Mouse (Mus musculus) cortical plate, adult 2 months (tissue): Measurements from ENCODE around the gene Card6.

Experiments
- CTCF ChIP-seq: fragments of 200-500 bp; IDR thresholded peaks from 2 replicates; pipeline ENCODE4 v1.5.1; 2011; ENCODE audit warnings: mild to moderate bottlenecking, control low read depth, low read length; ENCODE audit not compliant: insufficient read depth; ENCODE audit errors: extremely low read depth
- POLR2A ChIP-seq: fragments of 200-500 bp; IDR thresholded peaks from 2 replicates; pipeline ENCODE4 v1.6.1; 2011; ENCODE audit warnings: mild to moderate bottlenecking, low read length, control low read depth; ENCODE audit not compliant: insufficient read depth; ENCODE audit errors: extremely low read depth

- TF ChIP-seq CTCF: no peak
- TF ChIP-seq POLR2A: no peak
These were observed 35.9 kb upstream of the Card6 start for GRCm38 (mm10) chr15:5144021-5144778.
